Mouse (Mus musculus) spleen, adult 2 months (tissue): Measurements from ENCODE around the gene Ambp.

Experiments used
- CTCF ChIP-seq: fragments of 200-500 bp; IDR thresholded peaks from 2 replicates; pipeline ENCODE4 v1.5.1; 2011; ENCODE audit warnings: mild to moderate bottlenecking, inconsistent platforms; ENCODE audit not compliant: insufficient read depth, insufficient read length, insufficient replicate concordance; ENCODE audit errors: extremely low read depth
- POLR2A ChIP-seq: fragments of 200-500 bp; IDR thresholded peaks from 2 replicates; pipeline ENCODE4 v1.6.1; 2011; ENCODE audit warnings: low read depth, low read length, inconsistent platforms

DNA sequence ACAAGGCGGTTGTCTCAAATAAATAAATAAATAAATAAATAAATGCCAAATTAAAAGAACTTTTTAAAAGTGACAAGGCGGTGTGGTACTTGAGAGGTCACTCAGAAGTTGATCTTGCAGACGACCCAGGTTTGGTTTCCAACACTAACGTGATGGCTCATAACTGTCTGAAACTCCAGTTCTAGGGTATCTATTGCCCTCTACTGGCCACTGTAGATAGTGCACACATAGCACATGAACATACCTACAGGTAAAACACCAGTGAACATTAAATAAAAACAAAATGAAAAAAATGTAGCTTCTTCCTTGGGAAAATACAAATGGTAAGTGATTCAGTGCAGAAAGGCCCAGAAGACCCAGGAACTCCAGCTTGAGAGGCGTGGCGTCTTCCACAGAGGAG is 7.3 kb downstream of the Ambp start:
- TF ChIP-seq CTCF (no peak), POLR2A (no peak)
